Mouse (Mus musculus) T-helper 17 cell (primary cell): Measurements from ENCODE around the gene Proser2.
"Not testable (repeated sequence)": the region's sequence is repeated elsewhere in the genome, so short reads cannot be mapped to it uniquely, and the experiment has no call there.

Experiments used
- in situ Hi-C, 2 experiments: fragments of 300-600 bp; cut with MboI, MseI; formaldehyde crosslinking; loops; 1 replicate in 1 of 2; 2 replicates in 1 of 2; pipeline ENCODE4 v1.15.1; 2025; ENCODE audit warnings: high pct_unique_total_duplicates in 2 of 2

Proser2 gene

DNA sequence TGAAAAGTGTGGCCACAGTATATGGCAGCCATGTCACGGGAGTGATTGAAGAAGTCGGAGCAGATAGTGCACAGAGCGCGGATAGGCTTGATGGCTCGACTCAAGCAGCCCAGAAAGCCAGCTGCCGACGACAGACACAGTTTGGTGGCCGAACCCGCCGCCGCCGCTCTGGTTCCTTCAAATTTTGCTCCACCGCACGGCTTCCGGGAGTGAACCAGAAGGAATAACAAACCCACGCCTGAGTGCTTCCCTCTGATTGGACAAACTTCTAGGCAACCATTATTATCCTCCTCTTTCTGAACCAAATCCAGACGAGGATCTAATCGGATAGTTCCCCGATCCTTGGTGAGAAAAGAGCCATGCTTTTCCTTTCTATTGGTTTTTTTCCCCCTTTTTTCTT lies 3.9 kb upstream of the Proser2 start:
- in situ Hi-C loops = no loop called here

GRCm38 (mm10) chr2:6128881-6129280 lies 1.1 kb downstream of the Proser2 start:
- in situ Hi-C loops = no loop called here

DNA sequence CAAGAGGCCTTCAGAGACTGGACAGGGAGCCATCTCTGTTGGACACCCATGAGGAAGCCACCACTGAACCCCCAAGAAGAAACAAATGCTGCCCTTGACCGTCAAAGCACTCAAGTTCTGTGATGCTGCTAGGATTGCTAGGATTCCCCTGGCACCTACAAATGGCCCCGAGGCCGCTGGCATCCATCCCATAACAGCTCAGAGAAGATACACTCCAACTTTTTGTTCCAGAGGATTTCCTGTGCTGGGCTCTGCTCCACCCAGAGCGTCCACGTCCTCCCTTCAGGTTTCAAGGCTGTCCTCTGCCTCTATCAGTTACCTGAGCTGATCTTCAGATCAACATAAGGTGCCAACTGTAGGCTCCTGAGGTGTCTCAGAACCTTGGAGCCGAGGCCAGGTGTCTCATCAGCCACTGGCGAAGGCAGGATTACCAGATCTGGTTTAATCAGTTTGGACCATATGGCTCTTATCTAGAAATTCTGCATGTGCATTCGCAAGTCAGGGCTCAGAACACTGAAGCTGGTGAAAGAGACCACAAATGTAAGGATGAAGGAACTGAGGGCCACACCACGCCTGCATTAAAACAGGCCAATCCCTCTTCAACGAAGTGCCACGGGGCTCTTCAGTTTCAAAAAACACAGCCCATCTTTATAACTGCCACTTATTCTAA lies 1.7 kb downstream of the Proser2 start:
- in situ Hi-C loops = no loop called here

DNA sequence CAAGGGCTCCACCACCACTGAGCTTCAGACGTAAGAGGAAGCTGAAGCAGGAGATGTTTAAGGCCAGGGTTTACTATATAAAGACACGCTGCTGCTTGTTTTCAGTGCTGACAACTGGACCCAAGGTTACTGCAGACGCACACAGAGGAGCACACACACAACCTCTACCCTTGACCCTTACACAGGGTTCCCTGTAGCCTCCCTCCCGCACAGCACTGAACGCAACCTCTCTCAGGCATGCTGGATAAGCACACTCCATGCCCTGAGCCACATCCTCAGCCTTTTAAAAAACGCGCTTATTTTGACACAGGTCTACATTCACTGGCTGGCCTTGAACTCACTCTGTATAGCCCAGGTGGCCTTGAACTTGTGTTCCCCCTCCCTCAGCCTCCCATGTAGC lies 7.0 kb downstream of the Proser2 start:
- in situ Hi-C loops = no loop called here

- in situ Hi-C loops = no loop called here
Measured at GRCm38 (mm10) chr2:6121091-6121490, 8.9 kb downstream of the Proser2 start.

DNA sequence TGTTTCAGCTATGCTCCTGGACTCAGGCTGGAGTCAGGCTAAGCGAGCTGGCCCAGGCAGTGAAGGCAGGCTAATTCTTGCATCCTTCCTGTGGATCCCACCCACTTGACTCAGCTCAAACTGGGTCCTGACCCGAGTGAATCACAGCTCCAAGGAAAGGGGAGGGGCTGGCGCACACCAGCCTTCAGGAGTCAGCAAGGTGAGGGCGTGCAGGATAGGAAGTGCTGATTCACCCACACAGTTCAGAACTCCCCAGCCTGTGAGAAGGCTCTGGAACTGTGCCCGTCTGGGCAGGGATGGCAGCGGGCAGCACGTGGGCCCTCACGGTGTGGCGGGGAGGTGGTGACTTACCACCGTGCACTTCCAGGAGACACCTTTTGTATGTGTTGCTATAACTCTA lies 11.8 kb downstream of the Proser2 start:
- in situ Hi-C loops = no loop called here

GRCm38 (mm10) chr2:6113792-6114191 lies 16.2 kb downstream of the Proser2 start:
- in situ Hi-C loops = no loop called here

DNA sequence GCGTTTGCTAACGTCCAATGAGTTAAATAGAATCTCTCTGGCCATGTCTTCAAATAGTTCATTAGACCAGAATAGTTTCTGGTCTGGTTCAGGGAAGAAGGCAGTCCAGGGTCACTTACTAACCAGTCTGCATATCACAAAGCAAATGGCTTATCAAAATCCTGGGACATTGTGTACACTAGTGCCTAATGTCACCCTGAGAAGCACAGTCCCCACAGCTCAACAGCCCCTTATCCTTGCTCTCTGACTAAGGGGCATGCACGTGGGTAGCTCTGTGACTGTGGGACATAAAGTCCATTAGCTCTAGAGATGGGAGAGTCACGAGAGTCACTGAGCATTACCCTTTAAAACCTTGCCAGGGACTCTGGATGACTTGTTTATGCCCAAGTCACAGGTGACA lies 17.4 kb downstream of the Proser2 start:
- in situ Hi-C loops = no loop called here

DNA sequence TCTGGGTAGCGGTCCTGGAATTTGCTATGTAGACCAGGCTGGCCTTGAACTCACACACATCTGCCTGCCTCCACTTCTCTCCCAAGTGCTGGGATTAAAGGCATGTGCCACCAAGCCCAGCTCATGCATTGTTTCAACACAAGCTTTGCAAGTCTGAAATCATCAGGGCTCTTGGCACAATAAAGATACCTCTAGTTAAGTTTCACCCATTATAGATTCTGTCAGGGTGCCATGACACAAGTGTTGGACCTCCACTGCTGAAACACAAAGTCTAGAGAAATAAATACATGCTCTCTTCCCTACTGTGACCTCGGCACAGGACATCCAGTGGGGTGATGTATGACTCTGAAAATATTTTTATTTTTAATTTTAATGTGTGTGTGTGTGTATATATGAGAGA lies 24.6 kb downstream of the Proser2 start:
- in situ Hi-C loops = no loop called here

- in situ Hi-C loops = no loop called here
Measured at GRCm38 (mm10) chr2:6100755-6101154, 29.3 kb downstream of the Proser2 start.

DNA sequence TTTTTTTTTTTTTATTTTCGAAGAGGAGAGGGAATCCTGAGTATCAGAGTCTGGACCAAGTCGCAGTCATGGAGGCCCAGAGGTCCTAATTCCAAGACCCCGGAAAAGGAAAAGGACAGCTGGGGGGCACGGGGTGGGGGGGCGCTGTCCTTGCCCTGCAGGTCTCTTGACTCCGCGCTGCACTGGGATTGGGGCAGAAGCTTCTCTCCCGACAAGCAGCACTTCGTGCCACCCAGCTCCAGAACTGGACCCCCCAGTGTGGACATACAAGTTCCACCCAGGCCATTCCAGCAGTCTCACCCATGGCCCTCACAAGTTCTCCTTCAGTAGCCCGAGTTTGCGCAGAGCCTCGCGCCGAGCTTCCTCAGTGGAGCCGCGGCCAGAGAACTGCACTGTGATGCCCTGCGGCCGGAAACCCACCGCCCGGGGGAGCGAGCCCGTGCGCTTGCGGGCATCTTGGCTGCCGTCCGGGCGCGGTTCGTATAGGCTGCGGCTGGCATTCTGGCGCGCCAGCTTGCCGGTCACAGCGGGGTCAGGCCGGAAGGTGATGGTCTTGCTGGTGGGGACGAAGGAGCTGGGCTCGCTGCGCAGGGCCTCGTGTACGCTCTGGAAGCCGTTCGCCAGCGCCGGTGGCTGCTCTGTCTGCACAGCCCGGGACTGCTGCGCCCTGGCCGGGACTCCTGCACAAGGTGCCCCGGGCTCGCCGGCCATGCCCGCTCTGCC lies 29.8 kb downstream of the Proser2 start:
- in situ Hi-C loops = no loop called here

DNA sequence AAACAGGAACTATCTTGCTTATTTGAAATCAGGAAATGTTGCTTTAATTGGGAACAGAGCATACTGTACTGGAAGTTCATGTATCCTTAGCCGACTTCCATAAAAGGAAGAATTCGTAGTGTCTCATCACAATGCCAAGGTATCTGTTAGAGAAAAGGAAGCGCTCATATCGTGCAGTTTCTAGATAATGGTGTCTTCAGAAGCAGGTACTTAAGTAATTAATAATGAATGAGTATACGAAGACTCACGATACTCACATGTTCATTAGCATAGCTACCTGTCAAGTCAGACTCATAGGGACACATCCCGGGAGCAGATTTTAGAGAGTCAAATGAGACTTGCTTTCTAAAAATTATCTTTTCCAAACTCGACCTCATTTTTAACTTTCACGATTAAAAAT lies 30.6 kb downstream of the Proser2 start:
- in situ Hi-C loops = no loop called here

- in situ Hi-C loops = no loop called here
Measured at GRCm38 (mm10) chr2:6098924-6099323, 31.1 kb downstream of the Proser2 start.

DNA sequence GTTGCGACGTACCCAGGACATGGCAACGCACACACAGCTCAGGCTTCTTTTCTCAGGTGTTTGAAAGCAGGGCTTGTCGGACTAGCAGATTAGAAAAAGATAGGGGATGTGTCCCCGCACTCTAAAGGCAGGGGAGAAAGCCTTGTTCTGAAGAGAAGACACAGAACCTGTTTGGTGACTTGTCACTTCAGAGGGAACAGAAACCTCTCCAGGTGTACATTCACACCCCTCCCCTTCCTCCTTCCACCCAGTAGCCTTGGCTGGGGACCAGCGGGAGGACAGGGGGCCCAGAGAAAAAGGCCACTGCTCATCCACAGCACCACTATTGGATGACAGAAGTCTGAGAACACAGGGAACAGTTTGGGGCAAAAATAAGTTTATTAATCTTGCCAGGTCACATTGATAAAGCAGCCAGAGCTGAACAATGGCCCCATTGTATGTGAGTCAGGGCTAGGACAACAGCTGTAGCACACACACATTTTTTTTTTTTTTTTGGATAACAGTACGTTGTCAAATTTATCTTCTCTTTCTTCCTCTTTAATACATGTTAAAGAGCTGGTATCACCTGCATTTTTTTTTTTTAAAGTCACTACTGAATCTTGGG lies 32.8 kb downstream of the Proser2 start:
- in situ Hi-C loops = no loop called here

- in situ Hi-C loops = not testable (repeated sequence)
Measured at GRCm38 (mm10) chr2:6089941-6090340, 40.1 kb downstream of the Proser2 start.

GRCm38 (mm10) chr2:6087151-6087550 lies 42.9 kb downstream of the Proser2 start:
- in situ Hi-C loops = no loop called here

- in situ Hi-C loops = no loop called here
Measured at GRCm38 (mm10) chr2:6085622-6086530, 44.1 kb downstream of the Proser2 start.

DNA sequence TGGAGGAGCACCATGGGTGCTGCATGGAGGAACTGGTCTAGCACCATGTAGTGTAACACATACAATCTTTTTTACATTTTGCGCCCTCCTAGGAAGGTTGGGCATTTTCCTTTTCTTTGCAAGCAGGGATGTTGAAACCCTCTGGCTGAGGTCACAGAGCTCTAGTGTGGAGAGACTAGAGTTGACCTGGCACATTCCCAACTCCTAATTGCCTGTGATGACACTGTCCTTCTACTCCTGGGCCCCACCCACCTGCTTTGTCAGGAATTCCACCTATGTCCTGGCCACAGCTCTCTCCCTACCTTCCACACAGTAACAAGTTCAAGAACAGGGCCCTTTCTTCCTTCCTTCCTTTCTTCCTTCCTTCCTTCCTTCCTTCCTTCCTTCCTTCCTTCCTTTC lies 46.3 kb downstream of the Proser2 start:
- in situ Hi-C loops = loop anchor here in 1 of 2 experiments (5.0 kb wide), 1 partner anchor 54 kb away; no protein-coding TSS in a partner anchor

- in situ Hi-C loops = loop anchor here in 1 of 2 experiments (5.0 kb wide), 1 partner anchor 55 kb away; no protein-coding TSS in a partner anchor
Measured at GRCm38 (mm10) chr2:6082615-6083014, 47.4 kb downstream of the Proser2 start.

- in situ Hi-C loops = loop anchor here in 1 of 2 experiments (5.0 kb wide), 1 partner anchor 56 kb away; no protein-coding TSS in a partner anchor
Measured at GRCm38 (mm10) chr2:6081108-6081507, 48.9 kb downstream of the Proser2 start.

GRCm38 (mm10) chr2:6080037-6080436 lies 50.0 kb downstream of the Proser2 start:
- in situ Hi-C loops = loop anchor here in 1 of 2 experiments (5.0 kb wide), 1 partner anchor 57 kb away; no protein-coding TSS in a partner anchor

- in situ Hi-C loops = no loop called here
Measured at GRCm38 (mm10) chr2:6075530-6075896, 54.5 kb downstream of the Proser2 start.
